Mouse (Mus musculus): ENCODE measurements around the gene Trmt2b. TPM values are rescaled to one million over a fixed set of nuclear protein-coding genes. Genes with fewer than 3 reads are reported as not detected.
"Not testable (repeated sequence)": the region's sequence is repeated elsewhere in the genome, so short reads cannot be mapped to it uniquely, and the experiment has no call there.

The Trmt2b gene
- 7.1 and 10.6 TPM in 2 replicates for polyA plus RNA-seq (2015; fragmentation: Nextera tagmentation; extraction: Ambion mirVana)

DNA sequence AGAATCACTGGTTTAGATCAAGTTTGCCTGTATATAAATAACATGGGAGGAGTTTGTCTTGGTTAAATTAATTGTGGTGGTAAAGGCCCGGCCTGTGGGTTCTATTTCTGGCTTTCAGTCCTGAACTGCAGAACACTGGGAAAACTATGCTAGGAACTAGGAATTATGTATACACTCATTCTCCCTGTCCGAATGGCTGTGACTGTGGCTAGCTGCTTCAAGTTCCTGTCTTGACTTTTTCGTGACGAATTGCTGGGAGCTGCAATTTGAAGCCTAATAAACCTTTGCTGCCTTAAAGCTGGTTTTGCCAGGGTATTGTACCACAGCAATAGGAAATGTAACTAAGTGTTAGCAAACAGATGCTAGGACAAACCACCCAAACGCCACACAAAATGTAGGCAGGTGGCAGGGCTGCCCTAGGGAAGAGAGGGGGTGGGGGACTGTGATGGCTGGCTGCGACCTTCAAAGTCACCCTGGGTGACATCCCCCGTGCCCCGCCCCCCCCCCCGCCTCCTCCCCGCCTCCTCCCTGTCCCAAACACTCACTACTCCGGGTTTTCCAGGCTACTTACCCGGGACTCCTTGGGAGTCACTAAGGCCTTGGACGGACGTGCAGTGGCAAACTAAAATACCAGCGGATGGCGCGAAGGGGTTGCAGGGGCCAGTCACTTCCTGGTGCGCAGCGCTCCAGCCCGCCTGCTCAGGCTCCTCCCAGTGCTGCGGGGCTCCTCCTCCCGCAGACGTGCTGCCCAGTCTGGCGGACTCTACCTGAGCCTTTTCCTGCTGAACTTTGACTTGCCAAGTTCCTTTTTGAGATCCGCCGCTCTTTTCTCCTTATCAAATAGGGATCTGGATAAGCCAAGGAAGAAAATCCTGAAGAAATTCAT lies at the start of gene Trmt2b:
Trmt2b (minus strand) TSS at position 710 of the 886 bp plus-strand sequence.
- WGBS: 24% methylated on average over 19 of the region's 26 CpGs
- no peaks in the 10 kb centered on the region for H3K36me3 ChIP-seq
- H3K4me1 ChIP-seq: no peaks in the 10 kb centered on the region
- H3K9me3 ChIP-seq (replicated peaks): no peaks in the 10 kb centered on the region
- peak; percentile 82 for ATAC-seq (ENCODE audit: low FRiP score)
- H3K27ac ChIP-seq (replicated peaks): 0 out of 2 replicates have a peak within 1 kb of the TSS, but pooled peaks have one; percentile 1
- H3K4me3 ChIP-seq (replicated peaks): peak within 1 kb of the TSS; percentile 40
- no peak within 1 kb of the TSS for H3K9ac ChIP-seq (replicated peaks)
- H3K27me3 ChIP-seq (replicated peaks): no peaks in the 10 kb centered on the region
- H3K4me2 ChIP-seq: peak within 1 kb of the TSS; percentile 59

DNA sequence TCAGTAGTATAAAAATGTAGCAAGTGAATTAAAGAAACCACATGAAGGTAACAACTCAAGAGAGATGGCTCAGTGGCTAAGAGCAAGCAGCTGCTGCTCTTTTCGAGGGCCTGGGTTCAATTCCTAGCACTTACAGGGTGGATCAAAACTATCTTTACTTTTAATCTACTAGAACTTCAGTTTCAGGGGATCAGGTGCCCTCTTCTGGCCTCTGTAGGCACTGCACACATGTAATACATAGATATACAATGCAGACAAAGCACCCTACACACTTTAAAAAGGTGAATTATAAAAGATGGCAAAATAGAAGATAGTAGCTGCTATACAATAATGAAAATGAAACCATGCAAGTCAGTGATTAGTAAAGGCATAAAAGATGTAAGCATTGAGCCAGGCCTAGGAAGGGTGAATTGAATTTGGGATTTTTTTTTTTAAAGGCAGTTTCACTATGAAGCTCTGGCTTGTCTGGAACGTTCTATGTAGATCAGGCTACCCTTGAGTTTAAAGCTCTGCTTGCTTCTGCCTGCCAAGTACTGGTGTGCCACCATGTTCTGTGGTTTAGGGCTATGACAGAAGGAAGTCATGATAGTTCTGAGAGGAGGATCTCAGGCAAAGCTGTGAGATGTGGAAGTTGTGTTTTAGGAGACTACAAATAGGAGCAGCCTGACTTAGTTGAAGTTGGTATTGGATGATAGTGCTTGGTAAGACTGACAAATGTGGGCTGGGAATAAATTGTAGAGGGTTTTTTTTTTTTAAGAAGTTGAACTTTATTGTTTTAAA lies 42.6 kb upstream of the Trmt2b start:
- no peaks in the 10 kb centered on the region for H3K27me3 ChIP-seq (replicated peaks)
- ATAC-seq (ENCODE audit: low FRiP score): no peak

DNA sequence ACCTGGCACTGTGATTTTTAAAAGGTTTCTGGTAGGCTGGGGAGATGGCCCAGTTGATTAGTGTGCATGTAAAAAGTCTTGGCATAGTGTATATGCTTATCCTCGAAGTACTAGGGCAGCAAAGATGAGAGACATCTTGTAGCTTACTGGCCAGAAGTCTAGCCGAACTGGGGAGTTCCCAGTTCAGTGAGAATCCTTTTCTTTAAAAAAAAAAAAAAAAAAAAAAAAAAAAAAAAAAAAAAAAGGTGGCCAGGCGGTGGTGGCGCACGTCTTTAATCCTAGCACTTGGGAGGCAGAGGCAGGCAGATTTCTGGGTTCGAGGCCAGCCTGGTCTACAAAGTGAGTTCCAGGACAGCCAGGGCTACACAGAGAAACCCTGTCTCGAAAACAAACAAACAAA lies 34.4 kb upstream of the Trmt2b start:
- H3K4me2 ChIP-seq; H3K9me3 ChIP-seq (replicated peaks); H3K36me3 ChIP-seq; H3K4me3 ChIP-seq (replicated peaks); H3K4me1 ChIP-seq; ATAC-seq (ENCODE audit: low FRiP score); H3K9ac ChIP-seq (replicated peaks); H3K27me3 ChIP-seq (replicated peaks); H3K27ac ChIP-seq (replicated peaks): not testable (repeated sequence)
- 92% methylated on average over 7 of the region's 7 CpGs for WGBS

More for the DNA sequence above, 42.6 kb upstream of the Trmt2b start:
- Histone ChIP-seq H3K9ac (replicated peaks) (no peak overlapping the region), H3K36me3 (no peaks in the 10 kb centered on the region), H3K9me3 (replicated peaks) (no peaks in the 10 kb centered on the region), H3K4me2 (no peak overlapping the region), H3K27ac (replicated peaks) (no peak overlapping the region), H3K4me3 (replicated peaks) (no peak overlapping the region), H3K4me1 (no peaks in the 10 kb centered on the region)
- whole genome bisulfite sequencing: 92% methylated on average over 2 of the region's 2 CpGs

DNA sequence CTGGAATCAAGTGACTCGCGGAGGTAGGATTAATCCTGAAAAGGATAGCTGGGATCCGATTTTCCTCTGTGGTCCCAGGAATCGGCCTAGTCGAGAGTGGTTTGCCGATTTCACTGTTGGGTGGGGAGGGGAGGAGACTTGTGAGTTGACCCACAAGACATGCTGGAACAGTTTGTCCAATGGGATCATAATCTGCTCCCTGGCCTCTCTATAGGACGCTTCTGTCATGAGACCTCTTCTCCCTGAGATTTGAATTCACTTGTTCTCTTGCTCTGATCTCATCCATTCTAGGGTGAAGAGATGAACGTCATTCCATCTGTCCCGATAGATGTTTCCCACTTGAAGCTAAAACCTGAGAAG lies 31.5 kb upstream of the Trmt2b start:
- 30% methylated on average over 9 of the region's 9 CpGs for WGBS
- peak; percentile 54; the same call in 1 of the 2 replicates for ATAC-seq (ENCODE audit: low FRiP score)
- Histone ChIP-seq H3K4me2 (peak overlapping the region; percentile 58), H3K4me3 (replicated peaks) (peak overlapping the region; percentile 43), H3K27me3 (replicated peaks) (no peaks in the 10 kb centered on the region), H3K36me3 (no peaks in the 10 kb centered on the region), H3K27ac (replicated peaks) (no peak overlapping the region), H3K9me3 (replicated peaks) (no peaks in the 10 kb centered on the region), H3K4me1 (no peaks in the 10 kb centered on the region), H3K9ac (replicated peaks) (peak overlapping the region; percentile 26; the same call in 1 of the 2 replicates)

DNA sequence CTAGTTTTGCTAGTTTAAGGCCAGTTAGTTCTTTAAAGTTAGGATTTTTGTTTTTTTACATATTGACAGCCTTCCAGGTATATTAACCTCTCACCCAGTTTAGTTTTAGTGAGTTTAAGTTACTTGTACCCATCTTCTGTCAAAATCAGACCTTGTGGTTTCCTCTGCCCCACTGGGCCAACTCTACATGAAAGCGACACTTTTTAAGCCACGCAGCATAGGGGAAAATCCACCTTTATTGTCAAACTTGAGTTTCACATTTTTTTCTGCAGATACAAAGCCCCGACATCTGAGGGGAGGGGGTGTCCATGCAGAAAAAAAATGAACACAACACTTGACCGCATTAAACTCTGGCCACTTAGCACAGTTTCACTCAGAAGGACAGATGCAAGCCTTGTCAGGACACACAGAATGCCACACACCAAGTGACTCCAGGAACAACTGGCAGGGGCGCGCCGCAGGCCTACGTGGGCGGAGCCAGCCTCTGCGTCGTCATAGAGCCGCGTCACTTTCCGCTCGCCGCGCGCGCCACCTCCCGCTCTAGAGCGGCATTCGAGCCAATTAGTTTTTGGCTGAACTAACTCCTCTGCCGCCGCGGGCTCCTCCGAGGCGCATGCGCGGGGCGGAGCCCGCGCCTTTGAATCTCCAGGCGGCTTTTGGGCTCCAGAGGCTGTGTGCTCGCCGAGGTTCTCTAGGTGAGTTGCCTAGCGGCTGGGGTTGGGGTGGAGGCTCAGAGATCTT lies 30.9 kb upstream of the Trmt2b start, which contains the start of gene Cenpi:
Cenpi (plus strand) TSS at position 551 of the 741 bp plus-strand sequence.
- H3K36me3 ChIP-seq: no peaks in the 10 kb centered on the region
- H3K27me3 ChIP-seq (replicated peaks): no peaks in the 10 kb centered on the region
- H3K4me2 ChIP-seq: peak within 1 kb of the TSS; percentile 58
- H3K4me1 ChIP-seq: no peaks in the 10 kb centered on the region
- WGBS: 28% methylated on average over 36 of the region's 36 CpGs
- peak; percentile 97 for ATAC-seq (ENCODE audit: low FRiP score)
- peak within 1 kb of the TSS; percentile 49 for H3K27ac ChIP-seq (replicated peaks)
- H3K9ac ChIP-seq (replicated peaks): peak within 1 kb of the TSS; percentile 26; the same call in 1 of the 2 replicates
- H3K9me3 ChIP-seq (replicated peaks): no peaks in the 10 kb centered on the region
- peak within 1 kb of the TSS; percentile 43 for H3K4me3 ChIP-seq (replicated peaks)

DNA sequence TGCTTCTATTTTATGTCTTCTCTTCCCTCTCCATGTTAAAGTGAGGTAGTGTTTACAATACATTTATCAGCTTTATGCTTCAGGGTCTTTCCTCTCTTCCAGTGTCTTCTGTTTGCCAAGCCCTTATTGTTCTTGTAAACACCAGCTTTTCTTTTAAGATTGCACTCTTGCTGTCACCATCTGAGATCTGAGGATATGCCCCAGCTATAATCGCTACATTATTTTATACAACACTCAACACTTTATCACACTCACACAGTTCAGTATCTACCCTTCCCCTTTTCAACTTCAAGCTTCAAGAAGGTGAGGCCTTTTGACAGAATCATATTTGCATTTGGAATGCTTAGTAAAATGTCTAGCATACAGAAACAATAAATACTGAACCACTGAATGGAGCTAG lies 26.5 kb upstream of the Trmt2b start:
- no peaks in the 10 kb centered on the region for H3K9me3 ChIP-seq (replicated peaks)
- H3K36me3 ChIP-seq: no peaks in the 10 kb centered on the region
- no peak overlapping the region for H3K4me2 ChIP-seq
- WGBS: 85% methylated on average over 1 of the region's 1 CpGs
- no peak overlapping the region for H3K9ac ChIP-seq (replicated peaks)
- ATAC-seq (ENCODE audit: low FRiP score): no peak
- no peak overlapping the region for H3K4me3 ChIP-seq (replicated peaks)
- H3K27ac ChIP-seq (replicated peaks): no peak overlapping the region
- 0 out of 2 replicates have a peak, but pooled peaks cover 3% of the 10 kb centered on the region for H3K4me1 ChIP-seq
- H3K27me3 ChIP-seq (replicated peaks): no peaks in the 10 kb centered on the region

DNA sequence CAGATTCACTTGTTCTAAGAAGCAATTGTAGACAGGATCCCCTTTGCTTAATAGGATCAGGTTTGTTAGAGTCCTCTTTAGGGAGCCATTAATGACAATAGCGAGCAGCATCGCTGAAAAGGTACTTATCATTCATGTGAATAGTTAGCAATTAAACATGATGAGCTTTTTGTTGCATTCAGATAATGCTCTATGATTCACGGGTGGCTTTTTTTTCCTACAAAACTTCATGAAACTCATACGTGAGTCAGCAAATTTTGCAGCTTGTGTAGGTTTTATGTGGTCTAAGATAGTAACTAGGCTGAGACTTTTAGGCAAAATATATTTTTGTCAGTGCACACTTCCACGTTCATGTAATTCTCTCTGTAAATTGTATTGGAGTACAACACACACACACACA lies 23.4 kb upstream of the Trmt2b start:
- H3K36me3 ChIP-seq: no peaks in the 10 kb centered on the region
- H3K4me1 ChIP-seq: 0 out of 2 replicates have a peak, but pooled peaks cover 3% of the 10 kb centered on the region
- H3K4me3 ChIP-seq (replicated peaks): no peak overlapping the region
- 47% methylated on average over 5 of the region's 5 CpGs for WGBS
- no peaks in the 10 kb centered on the region for H3K27me3 ChIP-seq (replicated peaks)
- no peaks in the 10 kb centered on the region for H3K9me3 ChIP-seq (replicated peaks)
- H3K27ac ChIP-seq (replicated peaks): no peak overlapping the region
- H3K9ac ChIP-seq (replicated peaks): no peak overlapping the region
- H3K4me2 ChIP-seq: peak overlapping the region; percentile 24; the same call in 1 of the 2 replicates
- ATAC-seq (ENCODE audit: low FRiP score): no peak

DNA sequence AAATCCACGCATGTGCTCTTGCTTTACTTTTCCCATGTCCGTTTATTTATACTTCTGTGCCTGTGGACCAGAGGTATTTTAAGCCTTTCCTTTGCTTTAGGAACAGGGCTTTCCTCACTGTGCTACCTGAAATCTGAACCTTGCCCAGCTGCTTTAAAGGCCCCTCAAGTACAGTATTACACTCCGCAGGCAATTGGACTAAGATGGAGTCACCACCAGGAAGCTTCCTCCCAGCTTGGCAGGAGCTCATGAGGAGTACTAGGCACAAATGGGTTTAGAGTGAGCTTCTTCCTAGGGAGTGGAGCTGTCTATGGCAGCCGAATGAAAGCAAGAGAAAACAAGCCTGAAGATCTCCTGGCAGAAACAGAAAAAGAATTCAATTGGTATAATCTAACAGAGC lies 20.4 kb upstream of the Trmt2b start:
- 27% methylated on average over 4 of the region's 4 CpGs for WGBS
- Histone ChIP-seq H3K27ac (replicated peaks) (peak overlapping the region; percentile 84), H3K9ac (replicated peaks) (peak overlapping the region; percentile 56), H3K4me1 (0 out of 2 replicates have a peak, but pooled peaks cover 3% of the 10 kb centered on the region), H3K27me3 (replicated peaks) (0 out of 2 replicates have a peak, but pooled peaks cover 4% of the 10 kb centered on the region), H3K4me2 (peak overlapping the region; percentile 55), H3K36me3 (no peaks in the 10 kb centered on the region), H3K4me3 (replicated peaks) (peak overlapping the region; percentile 49), H3K9me3 (replicated peaks) (no peaks in the 10 kb centered on the region)
- 0 out of 2 replicates have a peak, but pooled peaks have one; percentile 30 for ATAC-seq (ENCODE audit: low FRiP score)

DNA sequence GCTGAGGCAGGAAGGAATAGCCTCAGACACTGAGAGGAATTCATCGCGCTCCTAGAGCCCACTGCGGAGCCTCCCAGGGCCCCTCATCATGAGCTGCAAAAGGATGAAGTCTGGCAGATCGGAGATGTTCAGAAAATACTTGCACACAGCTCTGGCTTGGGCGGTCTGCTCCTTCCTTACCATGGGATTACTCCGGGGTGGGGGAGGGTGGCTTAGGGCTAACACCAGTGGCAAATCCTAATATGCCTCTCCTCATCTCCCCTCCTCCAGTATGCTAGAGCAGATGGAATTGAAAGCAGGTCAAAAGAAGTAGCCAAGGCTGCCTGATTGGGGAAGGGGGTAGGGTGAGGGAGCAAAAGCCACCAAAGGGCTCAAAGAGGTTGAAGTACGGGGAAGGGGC lies 20.0 kb upstream of the Trmt2b start:
- peak overlapping the region; percentile 84 for H3K27ac ChIP-seq (replicated peaks)
- H3K4me2 ChIP-seq: peak overlapping the region; percentile 55
- 0 out of 2 replicates have a peak, but pooled peaks cover 4% of the 10 kb centered on the region for H3K27me3 ChIP-seq (replicated peaks)
- no peaks in the 10 kb centered on the region for H3K36me3 ChIP-seq
- ATAC-seq (ENCODE audit: low FRiP score): peak; percentile 28; the same call in 1 of the 2 replicates
- 25% methylated on average over 7 of the region's 7 CpGs for WGBS
- H3K9me3 ChIP-seq (replicated peaks): no peaks in the 10 kb centered on the region
- H3K9ac ChIP-seq (replicated peaks): peak overlapping the region; percentile 56
- H3K4me1 ChIP-seq: 0 out of 2 replicates have a peak, but pooled peaks cover 3% of the 10 kb centered on the region
- peak overlapping the region; percentile 49 for H3K4me3 ChIP-seq (replicated peaks)

DNA sequence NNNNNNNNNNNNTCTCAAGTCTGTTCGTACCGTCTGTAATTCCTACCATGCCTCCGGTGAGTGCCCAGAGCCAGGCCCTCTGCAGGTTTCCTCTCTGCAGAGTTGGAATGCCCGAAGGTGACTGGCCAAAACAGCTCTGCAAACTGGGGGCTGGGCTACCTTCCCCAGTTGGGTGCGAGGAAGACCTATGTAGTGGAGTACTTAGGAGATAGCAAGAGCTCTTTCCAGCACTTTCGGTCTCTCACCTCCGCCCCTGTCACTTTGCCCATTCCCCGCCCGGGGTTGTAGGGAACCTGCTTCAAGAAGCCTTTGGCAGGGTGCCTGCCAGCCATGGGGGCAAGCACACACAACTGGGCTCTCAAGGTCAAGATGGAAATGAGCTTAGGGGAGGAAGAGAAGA lies 19.5 kb upstream of the Trmt2b start:
- peak; percentile 21; the same call in 1 of the 2 replicates for ATAC-seq (ENCODE audit: low FRiP score)
- peak overlapping the region; percentile 84 for H3K27ac ChIP-seq (replicated peaks)
- whole genome bisulfite sequencing: 28% methylated on average over 9 of the region's 9 CpGs

DNA sequence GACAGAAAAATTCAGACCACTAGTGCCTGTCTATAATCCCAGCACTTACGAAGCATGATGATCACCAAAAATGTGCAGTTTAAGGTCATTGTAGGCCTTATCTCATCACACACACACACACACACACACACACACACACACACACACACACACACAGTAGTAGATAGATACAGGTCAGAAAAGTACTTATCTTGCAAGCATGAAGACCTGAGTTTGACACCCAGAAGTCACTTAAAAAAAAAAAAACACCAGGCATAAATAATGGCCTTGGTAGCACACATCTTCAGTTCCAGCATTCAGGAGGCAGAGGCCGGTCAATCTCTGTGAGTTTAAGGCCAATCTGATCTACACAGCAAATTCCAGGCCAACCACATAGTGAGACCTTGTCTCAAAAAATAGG lies 10.5 kb upstream of the Trmt2b start:
- H3K4me3 ChIP-seq (replicated peaks): no peak overlapping the region
- no peak overlapping the region for H3K27ac ChIP-seq (replicated peaks)
- H3K4me2 ChIP-seq: no peak overlapping the region
- H3K9me3 ChIP-seq (replicated peaks): no peaks in the 10 kb centered on the region
- no peak overlapping the region for H3K9ac ChIP-seq (replicated peaks)
- ATAC-seq (ENCODE audit: low FRiP score): no peak
- WGBS: 87% methylated on average over 2 of the region's 2 CpGs
- H3K36me3 ChIP-seq: no peaks in the 10 kb centered on the region
- H3K4me1 ChIP-seq: no peaks in the 10 kb centered on the region
- H3K27me3 ChIP-seq (replicated peaks): peaks cover 19% of the 10 kb centered on the region; the same call in 1 of the 2 replicates

More for the DNA sequence above, 19.5 kb upstream of the Trmt2b start:
- H3K4me1 ChIP-seq: 0 out of 2 replicates have a peak, but pooled peaks cover 3% of the 10 kb centered on the region
- peak overlapping the region; percentile 49 for H3K4me3 ChIP-seq (replicated peaks)
- peak overlapping the region; percentile 56 for H3K9ac ChIP-seq (replicated peaks)
- H3K9me3 ChIP-seq (replicated peaks): no peaks in the 10 kb centered on the region
- no peaks in the 10 kb centered on the region for H3K36me3 ChIP-seq
- peak overlapping the region; percentile 55 for H3K4me2 ChIP-seq
- peaks cover 7% of the 10 kb centered on the region; the same call in 1 of the 2 replicates for H3K27me3 ChIP-seq (replicated peaks)
